Mouse (Mus musculus) cerebellum, adult 2 months (tissue): Measurements from ENCODE around the gene Fndc5. TPM values are rescaled to one million over a fixed set of nuclear protein-coding genes. Genes with fewer than 3 reads are reported as not detected.

Experiments
- DNase-seq, 2 experiments: peaks; one replicate each; pipeline ENCODE4 v3.0.0; 2021
- H3K27ac ChIP-seq: fragments of 200-500 bp; 2 replicates; pipeline ENCODE4 v1.5.1; 2012; ENCODE audit warnings: low read length, control low read depth, inconsistent platforms; ENCODE audit not compliant: insufficient read depth
- H3K27me3 ChIP-seq: fragments of 200-500 bp; 2 replicates; pipeline ENCODE4 v1.6.1; 2012; ENCODE audit warnings: inconsistent platforms, mild to moderate bottlenecking, low read length, moderate library complexity; ENCODE audit not compliant: control insufficient read depth, insufficient read depth
- H3K4me1 ChIP-seq: fragments of 200-500 bp; 2 replicates; pipeline ENCODE4 v1.6.1; 2011; ENCODE audit warnings: low read length; ENCODE audit not compliant: control insufficient read depth, insufficient read depth
- H3K4me3 ChIP-seq: fragments of 200-500 bp; replicated peaks from 2 replicates; pipeline ENCODE3; 2011; ENCODE audit warnings: mild to moderate bottlenecking, low read depth, low read length, control low read depth; ENCODE audit not compliant: insufficient read depth
- CTCF ChIP-seq: fragments of 200-500 bp; IDR thresholded peaks from 2 replicates; pipeline ENCODE4 v1.5.1; 2011; ENCODE audit warnings: low read depth, mild to moderate bottlenecking, control low read depth, low read length, moderate library complexity, borderline replicate concordance; ENCODE audit not compliant: insufficient read depth
- POLR2A ChIP-seq: fragments of 200-500 bp; IDR thresholded peaks from 2 replicates; pipeline ENCODE4 v1.6.1; 2011; ENCODE audit warnings: low read length, control low read depth, borderline replicate concordance; ENCODE audit not compliant: insufficient read depth
- WGBS: fragments of 180-500 bp; shearing (Covaris S2); methylation state at CpG from one replicate; pipeline ENCODE4 v1.1.7; 2018; 5-methylcytosine and 5-hydroxymethylcytosine counted together
- polyA plus RNA-seq: library from polyadenylated mRNA; depleted of rRNA; stranded (reverse); fragments of >200 nt; gene quantifications from 2 replicates; pipeline ENCODE4 v1.2.3, GENCODE M21; 2012

Gene Fndc5
- polyA plus RNA-seq, 1 experiment, result 192 TPM

- no peak overlapping the region for H3K4me3 ChIP-seq
- WGBS, result 31% methylated on average over 4 of the region's 4 CpGs
- TF ChIP-seq CTCF (no peak), POLR2A (no peak)
- H3K27me3 ChIP-seq, result no peaks in the 10 kb centered on the region
- H3K4me1 ChIP-seq, result peaks cover 47% of the 10 kb centered on the region
- no peak for DNase-seq
- H3K27ac ChIP-seq, result no peak overlapping the region
Observed at GRCm38 (mm10) chr4:129145943-129146342, 9.1 kb downstream of the Fndc5 start.

GRCm38 (mm10) chr4:129146392-129146791, 9.6 kb downstream of the Fndc5 start:
- DNase-seq, result no peak
- TF ChIP-seq POLR2A (no peak), CTCF (no peak)
- Histone ChIP-seq H3K4me3 (no peak overlapping the region), H3K4me1 (peaks cover 42% of the 10 kb centered on the region), H3K27me3 (no peaks in the 10 kb centered on the region), H3K27ac (no peak overlapping the region)
- WGBS, result 45% methylated on average over 2 of the region's 2 CpGs

GRCm38 (mm10) chr4:129147552-129148103, 10.8 kb downstream of the Fndc5 start:
- no peaks in the 10 kb centered on the region for H3K27me3 ChIP-seq
- H3K27ac ChIP-seq, result no peak overlapping the region
- WGBS, result 96% methylated on average over 13 of the region's 13 CpGs
- no peak overlapping the region for H3K4me3 ChIP-seq
- TF ChIP-seq POLR2A (no peak), CTCF (no peak)
- DNase-seq, result no peak
- H3K4me1 ChIP-seq, result peaks cover 30% of the 10 kb centered on the region

GRCm38 (mm10) chr4:129149321-129149720, 12.5 kb downstream of the Fndc5 start:
- H3K27ac ChIP-seq, result no peak overlapping the region
- TF ChIP-seq CTCF (no peak), POLR2A (no peak)

GRCm38 (mm10) chr4:129151276-129151811, 14.5 kb downstream of the Fndc5 start:
- peaks cover 3% of the 10 kb centered on the region; the same call in 1 of the 2 replicates for H3K4me1 ChIP-seq
- TF ChIP-seq POLR2A, result no peak
- no peak for TF ChIP-seq CTCF
- no peak overlapping the region for H3K4me3 ChIP-seq
- DNase-seq, result no peak
- WGBS, result 96% methylated on average over 4 of the region's 4 CpGs
- H3K27ac ChIP-seq, result no peak overlapping the region
- no peaks in the 10 kb centered on the region for H3K27me3 ChIP-seq

More at GRCm38 (mm10) chr4:129149321-129149720, 12.5 kb downstream of the Fndc5 start:
- H3K27me3 ChIP-seq, result no peaks in the 10 kb centered on the region
- peaks cover 13% of the 10 kb centered on the region for H3K4me1 ChIP-seq
- no peak overlapping the region for H3K4me3 ChIP-seq
- no peak for DNase-seq
- WGBS, result 79% methylated on average over 1 of the region's 1 CpGs

- 89% methylated on average over 5 of the region's 5 CpGs for WGBS
- Histone ChIP-seq H3K27ac (no peak overlapping the region), H3K4me1 (no peaks in the 10 kb centered on the region; the same call in none of the 2 replicates), H3K27me3 (no peaks in the 10 kb centered on the region), H3K4me3 (no peak overlapping the region)
- DNase-seq, result no peak
- TF ChIP-seq POLR2A (no peak), CTCF (no peak)
Observed at GRCm38 (mm10) chr4:129157541-129157940, 20.7 kb downstream of the Fndc5 start.

- H3K27ac ChIP-seq, result no peak overlapping the region
- no peak overlapping the region for H3K4me3 ChIP-seq
- TF ChIP-seq CTCF, result no peak
- TF ChIP-seq POLR2A, result no peak
- no peaks in the 10 kb centered on the region for H3K27me3 ChIP-seq
- WGBS, result 61% methylated on average over 3 of the region's 3 CpGs
- no peaks in the 10 kb centered on the region; the same call in none of the 2 replicates for H3K4me1 ChIP-seq
- no peak for DNase-seq
Observed at GRCm38 (mm10) chr4:129158549-129158948, 21.8 kb downstream of the Fndc5 start.

GRCm38 (mm10) chr4:129161076-129161475, 24.3 kb downstream of the Fndc5 start:
- no peak for TF ChIP-seq POLR2A
- no peak for TF ChIP-seq CTCF
- Histone ChIP-seq H3K4me3 (no peak overlapping the region), H3K27ac (no peak overlapping the region; the same call in 1 of the 2 replicates), H3K27me3 (no peaks in the 10 kb centered on the region), H3K4me1 (no peaks in the 10 kb centered on the region; the same call in none of the 2 replicates)
- WGBS, result 89% methylated on average over 1 of the region's 1 CpGs
- DNase-seq, result no peak
